Mouse (Mus musculus): Measurements from ENCODE around the gene Col9a1.

Gene Col9a1

GRCm38 (mm10) chr1:24300700-24301099 lies 123.3 kb downstream of the Col9a1 start:
- DNase-seq = no peak

Data from cerebellum, postnatal 36 days (tissue).